Mouse (Mus musculus) C2C12 (cell line): ENCODE results near the gene Upp2. TPM values are rescaled to one million over a fixed set of nuclear protein-coding genes. Genes with fewer than 3 reads are reported as not detected.

ENCODE experiments used
- H3K27me3 ChIP-seq: one replicate; pipeline ENCODE4 v1.6.1; 2011; ENCODE audit not compliant: control insufficient read depth, insufficient read depth, insufficient read length
- H3K36me3 ChIP-seq: one replicate; pipeline ENCODE4 v1.6.1; 2011; ENCODE audit not compliant: control insufficient read depth, insufficient read depth
- H3K4me3 ChIP-seq: one replicate; pipeline ENCODE4 v1.5.1; 2011; ENCODE audit warnings: mild to moderate bottlenecking, control low read depth; ENCODE audit not compliant: poor library complexity, insufficient read depth, severe bottlenecking
- H3K79me2 ChIP-seq: one replicate; pipeline ENCODE4 v1.6.1; 2011; ENCODE audit not compliant: control insufficient read depth, insufficient read depth
- H3K79me3 ChIP-seq: one replicate; pipeline ENCODE4 v1.6.1; 2011; ENCODE audit warnings: low read depth, control low read depth
- H3ac ChIP-seq: one replicate; pipeline ENCODE3; 2011; ENCODE audit warnings: low read depth; ENCODE audit not compliant: control insufficient read depth, insufficient read length
- CEBPB ChIP-seq: IDR thresholded peaks from one replicate; pipeline ENCODE4 v1.6.1; 2011; ENCODE audit warnings: low read depth, mild to moderate bottlenecking, control low read depth, moderate library complexity
- CTCF ChIP-seq: IDR thresholded peaks from one replicate; pipeline ENCODE4 v1.5.1; 2011; ENCODE audit not compliant: control insufficient read depth, insufficient read depth, insufficient read length
- FOSL1 ChIP-seq: IDR thresholded peaks from one replicate; pipeline ENCODE4 v1.8.0; 2011; ENCODE audit warnings: mild to moderate bottlenecking, low read length; ENCODE audit not compliant: poor library complexity, insufficient read depth, severe bottlenecking
- MAX ChIP-seq: IDR thresholded peaks from one replicate; pipeline ENCODE4 v1.6.1; 2011; ENCODE audit warnings: mild to moderate bottlenecking, control low read depth
- MYOD1 ChIP-seq: IDR thresholded peaks from one replicate; pipeline ENCODE4 v1.6.1; 2011; ENCODE audit warnings: low read depth; ENCODE audit not compliant: control insufficient read depth, insufficient read length
- MYOG ChIP-seq: IDR thresholded peaks from one replicate; pipeline ENCODE4 v1.6.1; 2011; ENCODE audit not compliant: control insufficient read depth, insufficient read length; ENCODE audit errors: extremely low read depth
- USF1 ChIP-seq: IDR thresholded peaks from one replicate; pipeline ENCODE4 v1.6.1; 2011; ENCODE audit warnings: low read depth, mild to moderate bottlenecking, control low read depth, moderate library complexity
- polyA plus RNA-seq: library from polyadenylated mRNA; unstranded; fragments of >200 nt; fragmentation: generic; extraction: Trizol; gene quantifications from one replicate; pipeline ENCODE4 v1.2.1, GENCODE M21; 2012; ENCODE audit warnings: missing spikeins

The Upp2 gene
- polyA plus RNA-seq, 1 experiment: 7.3 TPM

DNA sequence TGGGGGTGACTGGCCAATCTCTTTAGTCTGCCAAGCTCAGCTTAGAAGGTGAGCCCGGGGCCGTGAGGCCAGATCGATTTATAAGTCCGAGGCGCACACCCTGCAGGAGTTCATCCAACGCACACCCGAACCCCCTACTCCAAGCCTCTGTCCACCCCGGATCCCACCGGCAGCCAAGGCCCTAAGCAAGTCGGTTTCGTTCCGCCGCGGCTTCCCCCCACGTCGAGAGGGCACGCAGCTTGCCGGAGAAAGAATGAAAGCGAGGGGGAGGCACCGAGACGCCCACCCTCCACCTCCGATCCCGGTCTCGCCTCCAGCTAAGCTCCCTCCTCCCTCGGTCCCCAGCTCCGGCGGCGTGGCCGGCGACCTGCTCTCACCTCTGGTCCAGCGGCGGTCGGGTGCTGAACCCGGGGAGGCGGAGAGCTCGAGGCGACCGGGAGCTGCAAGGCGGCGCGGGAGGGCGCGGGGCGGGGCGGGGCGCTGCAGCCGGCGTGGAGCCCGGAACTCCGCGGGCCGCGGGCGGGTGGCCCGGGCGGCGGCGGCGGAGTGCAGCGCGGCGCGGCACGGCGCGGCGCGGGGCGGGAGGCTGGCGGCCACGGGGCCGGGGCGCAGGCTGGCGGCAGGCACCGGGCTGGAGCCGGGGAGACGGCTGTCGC, 560 bp upstream of the Upp2 start:
- peaks cover 57% of the 10 kb centered on the region for H3K79me3 ChIP-seq
- H3ac ChIP-seq: peak overlapping the region; percentile 98
- peaks cover 77% of the 10 kb centered on the region for H3K79me2 ChIP-seq
- H3K36me3 ChIP-seq: no peaks in the 10 kb centered on the region
- no peak for TF ChIP-seq FOSL1
- TF ChIP-seq CTCF: no peak
- no peak for TF ChIP-seq MAX
- no peak for TF ChIP-seq USF1
- TF ChIP-seq MYOG: no peak
- no peak for TF ChIP-seq CEBPB
- TF ChIP-seq MYOD1: no peak
- H3K4me3 ChIP-seq: peak overlapping the region; percentile 81
- no peaks in the 10 kb centered on the region for H3K27me3 ChIP-seq

- H3K4me3 ChIP-seq: peak overlapping the region; percentile 81
- H3K27me3 ChIP-seq: no peaks in the 10 kb centered on the region
- TF ChIP-seq MYOD1: no peak
- TF ChIP-seq CTCF: no peak
- TF ChIP-seq FOSL1: no peak
- TF ChIP-seq CEBPB: no peak
- no peak for TF ChIP-seq USF1
- no peak for TF ChIP-seq MAX
- peaks cover 42% of the 10 kb centered on the region for H3K79me3 ChIP-seq
- no peaks in the 10 kb centered on the region for H3K36me3 ChIP-seq
- H3ac ChIP-seq: peak overlapping the region; percentile 0
- peaks cover 61% of the 10 kb centered on the region for H3K79me2 ChIP-seq
Measured at GRCm38 (mm10) chr2:58567866-58568719, 995 bp downstream of the Upp2 start.

DNA sequence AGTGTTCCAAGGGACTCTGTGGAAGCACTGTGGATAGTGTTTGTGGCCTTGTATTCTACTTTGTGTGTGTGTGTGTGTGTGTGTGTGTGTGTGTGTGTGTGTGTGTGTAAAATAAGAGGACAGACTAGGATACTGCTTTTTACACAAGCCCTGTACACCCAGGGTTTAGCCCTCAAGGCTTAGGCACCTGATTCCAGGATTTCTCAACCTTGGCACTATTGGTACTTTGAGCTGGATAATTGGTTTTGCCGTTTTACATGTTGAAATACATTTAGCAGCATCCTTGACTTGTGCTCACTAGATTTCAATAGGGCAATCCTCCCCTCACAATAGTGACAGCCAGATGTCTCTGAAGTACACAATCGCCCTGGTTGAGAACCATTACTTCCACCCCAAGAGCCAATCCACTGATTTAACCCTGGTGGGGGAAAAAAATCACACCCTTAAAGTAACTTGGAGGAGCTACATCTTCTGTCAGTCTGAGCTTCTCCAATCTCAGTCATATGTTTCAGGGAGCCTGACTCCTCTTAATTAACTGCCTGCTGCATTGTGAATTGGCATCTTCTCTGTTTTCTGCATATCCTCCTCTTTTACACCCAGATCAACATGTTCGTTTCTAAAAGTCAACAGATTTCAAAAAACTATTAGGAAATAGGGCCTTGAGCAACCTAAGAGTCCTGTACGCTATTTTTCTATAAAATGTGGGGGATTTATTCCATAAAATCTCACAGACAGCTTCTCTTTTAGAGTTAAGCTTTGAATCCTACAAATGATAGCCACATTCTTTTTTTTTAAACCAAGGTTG, 1.9 kb downstream of the Upp2 start:
- Histone ChIP-seq H3K36me3 (no peaks in the 10 kb centered on the region), H3K79me3 (peaks cover 33% of the 10 kb centered on the region), H3ac (no peak overlapping the region), H3K27me3 (no peaks in the 10 kb centered on the region), H3K79me2 (peaks cover 52% of the 10 kb centered on the region), H3K4me3 (no peak overlapping the region)
- TF ChIP-seq MAX: no peak
- no peak for TF ChIP-seq CEBPB
- TF ChIP-seq MYOG: no peak

GRCm38 (mm10) chr2:58574167-58574566, 7.1 kb downstream of the Upp2 start:
- TF ChIP-seq MYOD1 (no peak), MAX (no peak), FOSL1 (no peak), USF1 (no peak), MYOG (no peak)
- Histone ChIP-seq H3K4me3 (no peak overlapping the region), H3K79me2 (peaks cover 7% of the 10 kb centered on the region), H3K27me3 (no peaks in the 10 kb centered on the region), H3K79me3 (peaks cover 2% of the 10 kb centered on the region), H3ac (no peak overlapping the region), H3K36me3 (no peaks in the 10 kb centered on the region)

- Histone ChIP-seq H3K4me3 (no peak overlapping the region), H3K79me3 (no peaks in the 10 kb centered on the region), H3ac (no peak overlapping the region)
Measured at GRCm38 (mm10) chr2:58586311-58586710, 19.2 kb downstream of the Upp2 start.

More at GRCm38 (mm10) chr2:58586311-58586710, 19.2 kb downstream of the Upp2 start:
- H3K36me3 ChIP-seq: no peaks in the 10 kb centered on the region
- no peaks in the 10 kb centered on the region for H3K79me2 ChIP-seq
- H3K27me3 ChIP-seq: no peaks in the 10 kb centered on the region
- TF ChIP-seq FOSL1 (no peak), MYOD1 (peak; percentile 82), MYOG (no peak)
